Mouse (Mus musculus): ENCODE data around the gene Abr. TPM values are rescaled to one million over a fixed set of nuclear protein-coding genes. Genes with fewer than 3 reads are reported as not detected.
A peak's percentile ranks its signal among the peaks of the same experiment; 100 is the strongest.

Gene Abr
- polyA plus RNA-seq, 1 experiment from 2014 or later = 32.3 TPM

- Histone ChIP-seq H3K4me2 (replicated peaks; ENCODE audit: low read depth) (peak overlapping the region; percentile 57), H3K9me3 (ENCODE audit: control insufficient read depth) (no peaks in the 10 kb centered on the region), H3K27ac (ENCODE audit: low read depth, low read length) (no peak overlapping the region), H3K9ac (ENCODE audit: low read depth, low read length) (no peak overlapping the region), H3K4me3 (ENCODE audit: low read depth, low read length) (peak overlapping the region; percentile 19), H3K27me3 (replicated peaks; ENCODE audit: control insufficient read depth, insufficient read depth, low read length) (no peaks in the 10 kb centered on the region), H3K4me1 (replicated peaks; ENCODE audit: control insufficient read depth, insufficient read depth, low read length) (no peaks in the 10 kb centered on the region), H3K36me3 (ENCODE audit: control insufficient read depth, insufficient read depth) (no peaks in the 10 kb centered on the region)
- TF ChIP-seq CTCF (IDR thresholded peaks at IDR 0.05; ENCODE audit: low read depth) = peak; percentile 80
- 5% methylated on average over 10 of the region's 10 CpGs for WGBS
- no peak for ATAC-seq
Measured at GRCm38 (mm10) chr11:76655106-76655505, 33.0 kb upstream of the Abr start.

GRCm38 (mm10) chr11:76652838-76653334 is 30.8 kb upstream of the Abr start:
- no peak overlapping the region for H3K4me3 ChIP-seq (ENCODE audit: low read depth, low read length)
- ATAC-seq = no peak
- H3K4me2 ChIP-seq (replicated peaks; ENCODE audit: low read depth) = no peak overlapping the region
- no peaks in the 10 kb centered on the region for H3K9me3 ChIP-seq (ENCODE audit: control insufficient read depth)
- H3K27me3 ChIP-seq (replicated peaks; ENCODE audit: control insufficient read depth, insufficient read depth, low read length) = no peaks in the 10 kb centered on the region
- WGBS = 65% methylated on average over 3 of the region's 3 CpGs
- no peaks in the 10 kb centered on the region for H3K4me1 ChIP-seq (replicated peaks; ENCODE audit: control insufficient read depth, insufficient read depth, low read length)
- H3K9ac ChIP-seq (ENCODE audit: low read depth, low read length) = no peak overlapping the region
- H3K27ac ChIP-seq (ENCODE audit: low read depth, low read length) = no peak overlapping the region
- TF ChIP-seq CTCF (IDR thresholded peaks at IDR 0.05; ENCODE audit: low read depth) = no peak
- no peaks in the 10 kb centered on the region for H3K36me3 ChIP-seq (ENCODE audit: control insufficient read depth, insufficient read depth)

- Histone ChIP-seq H3K27ac (ENCODE audit: low read depth, low read length) (no peak overlapping the region), H3K27me3 (replicated peaks; ENCODE audit: control insufficient read depth, insufficient read depth, low read length) (0 out of 2 replicates have a peak, but pooled peaks cover 7% of the 10 kb centered on the region), H3K9me3 (ENCODE audit: control insufficient read depth) (no peaks in the 10 kb centered on the region), H3K4me3 (ENCODE audit: low read depth, low read length) (no peak overlapping the region), H3K36me3 (ENCODE audit: control insufficient read depth, insufficient read depth) (no peaks in the 10 kb centered on the region), H3K9ac (ENCODE audit: low read depth, low read length) (no peak overlapping the region), H3K4me2 (replicated peaks; ENCODE audit: low read depth) (no peak overlapping the region), H3K4me1 (replicated peaks; ENCODE audit: control insufficient read depth, insufficient read depth, low read length) (no peaks in the 10 kb centered on the region; the same call in 1 of the 2 replicates)
- 51% methylated on average over 12 of the region's 14 CpGs for WGBS
- no peak for ATAC-seq
- no peak for TF ChIP-seq CTCF (IDR thresholded peaks at IDR 0.05; ENCODE audit: low read depth)
Measured at GRCm38 (mm10) chr11:76650862-76651560, 28.9 kb upstream of the Abr start.

GRCm38 (mm10) chr11:76647500-76647899 is 25.4 kb upstream of the Abr start:
- Histone ChIP-seq H3K36me3 (ENCODE audit: control insufficient read depth, insufficient read depth) (no peaks in the 10 kb centered on the region), H3K9ac (ENCODE audit: low read depth, low read length) (no peak overlapping the region), H3K4me1 (replicated peaks; ENCODE audit: control insufficient read depth, insufficient read depth, low read length) (no peaks in the 10 kb centered on the region; the same call in 1 of the 2 replicates), H3K27ac (ENCODE audit: low read depth, low read length) (no peak overlapping the region), H3K27me3 (replicated peaks; ENCODE audit: control insufficient read depth, insufficient read depth, low read length) (peaks cover 7% of the 10 kb centered on the region; the same call in 1 of the 2 replicates), H3K9me3 (ENCODE audit: control insufficient read depth) (no peaks in the 10 kb centered on the region), H3K4me3 (ENCODE audit: low read depth, low read length) (0 out of 2 replicates have a peak overlapping the region, but pooled peaks have one; percentile 3), H3K4me2 (replicated peaks; ENCODE audit: low read depth) (peak overlapping the region; percentile 40; the same call in 1 of the 2 replicates)
- 8% methylated on average over 9 of the region's 9 CpGs for WGBS
- TF ChIP-seq CTCF (IDR thresholded peaks at IDR 0.05; ENCODE audit: low read depth) = peak; percentile 89
- peak; percentile 14; the same call in 1 of the 2 replicates for ATAC-seq

- 0 out of 2 replicates have a peak overlapping the region, but pooled peaks have one; percentile 3 for H3K4me3 ChIP-seq (ENCODE audit: low read depth, low read length)
- no peak overlapping the region for H3K9ac ChIP-seq (ENCODE audit: low read depth, low read length)
- 10% methylated on average over 7 of the region's 7 CpGs for WGBS
- no peak for ATAC-seq
- no peak for TF ChIP-seq CTCF (IDR thresholded peaks at IDR 0.05; ENCODE audit: low read depth)
- no peak overlapping the region for H3K27ac ChIP-seq (ENCODE audit: low read depth, low read length)
- H3K36me3 ChIP-seq (ENCODE audit: control insufficient read depth, insufficient read depth) = no peaks in the 10 kb centered on the region
- H3K27me3 ChIP-seq (replicated peaks; ENCODE audit: control insufficient read depth, insufficient read depth, low read length) = peaks cover 7% of the 10 kb centered on the region; the same call in 1 of the 2 replicates
- no peaks in the 10 kb centered on the region for H3K9me3 ChIP-seq (ENCODE audit: control insufficient read depth)
- H3K4me1 ChIP-seq (replicated peaks; ENCODE audit: control insufficient read depth, insufficient read depth, low read length) = no peaks in the 10 kb centered on the region; the same call in 1 of the 2 replicates
- peak overlapping the region; percentile 40; the same call in 1 of the 2 replicates for H3K4me2 ChIP-seq (replicated peaks; ENCODE audit: low read depth)
Measured at GRCm38 (mm10) chr11:76647062-76647461, 24.9 kb upstream of the Abr start.

GRCm38 (mm10) chr11:76645955-76646354 is 23.8 kb upstream of the Abr start:
- H3K4me3 ChIP-seq (ENCODE audit: low read depth, low read length) = 0 out of 2 replicates have a peak overlapping the region, but pooled peaks have one; percentile 9
- under 1% methylated on average over 19 of the region's 19 CpGs for WGBS
- no peak overlapping the region for H3K9ac ChIP-seq (ENCODE audit: low read depth, low read length)
- peaks cover 7% of the 10 kb centered on the region; the same call in 1 of the 2 replicates for H3K27me3 ChIP-seq (replicated peaks; ENCODE audit: control insufficient read depth, insufficient read depth, low read length)
- H3K4me1 ChIP-seq (replicated peaks; ENCODE audit: control insufficient read depth, insufficient read depth, low read length) = no peaks in the 10 kb centered on the region; the same call in 1 of the 2 replicates
- ATAC-seq = peak; percentile 65; the same call in 1 of the 2 replicates
- peak overlapping the region; percentile 46 for H3K4me2 ChIP-seq (replicated peaks; ENCODE audit: low read depth)
- no peak overlapping the region for H3K27ac ChIP-seq (ENCODE audit: low read depth, low read length)
- no peaks in the 10 kb centered on the region for H3K9me3 ChIP-seq (ENCODE audit: control insufficient read depth)
- peak; percentile 96 for TF ChIP-seq CTCF (IDR thresholded peaks at IDR 0.05; ENCODE audit: low read depth)
- no peaks in the 10 kb centered on the region for H3K36me3 ChIP-seq (ENCODE audit: control insufficient read depth, insufficient read depth)
